Mouse (Mus musculus): ENCODE data around the gene Eml6. TPM values are rescaled to one million over a fixed set of nuclear protein-coding genes. Genes with fewer than 3 reads are reported as not detected.
"Not testable (repeated sequence)": the region's sequence is repeated elsewhere in the genome, so short reads cannot be mapped to it uniquely, and the experiment has no call there.

The Eml6 gene
- polyA plus RNA-seq, 1 experiment = 0.70 TPM

GRCm38 (mm10) chr11:29837066-29837465 lies 188.8 kb downstream of the Eml6 start:
- Histone ChIP-seq H3K9me3 (replicated peaks; ENCODE audit: control insufficient read depth, insufficient read depth, low read length, poor library complexity, severe bottlenecking) (no peaks in the 10 kb centered on the region), H3K27me3 (ENCODE audit: control insufficient read depth, insufficient read depth, low read length, poor library complexity, severe bottlenecking) (no peaks in the 10 kb centered on the region), H3K9ac (ENCODE audit: low read depth, poor library complexity, severe bottlenecking) (no peak overlapping the region), H3K27ac (ENCODE audit: insufficient read depth, low read length) (no peak overlapping the region), H3K4me3 (ENCODE audit: low read depth, low read length) (no peak overlapping the region), H3K36me3 (ENCODE audit: control insufficient read depth, insufficient read depth, low read length, poor library complexity, severe bottlenecking) (no peaks in the 10 kb centered on the region), H3K4me1 (ENCODE audit: control insufficient read depth, insufficient read depth, low read length) (no peaks in the 10 kb centered on the region)
- TF ChIP-seq CTCF (IDR thresholded peaks at IDR 0.05; ENCODE audit: low read depth, low read length) (no peak), POLR2A (IDR thresholded peaks at IDR 0.05; ENCODE audit: insufficient read depth, low read length) (no peak), EP300 (IDR thresholded peaks at IDR 0.05; ENCODE audit: insufficient read depth, low read depth, low read length) (no peak)

DNA sequence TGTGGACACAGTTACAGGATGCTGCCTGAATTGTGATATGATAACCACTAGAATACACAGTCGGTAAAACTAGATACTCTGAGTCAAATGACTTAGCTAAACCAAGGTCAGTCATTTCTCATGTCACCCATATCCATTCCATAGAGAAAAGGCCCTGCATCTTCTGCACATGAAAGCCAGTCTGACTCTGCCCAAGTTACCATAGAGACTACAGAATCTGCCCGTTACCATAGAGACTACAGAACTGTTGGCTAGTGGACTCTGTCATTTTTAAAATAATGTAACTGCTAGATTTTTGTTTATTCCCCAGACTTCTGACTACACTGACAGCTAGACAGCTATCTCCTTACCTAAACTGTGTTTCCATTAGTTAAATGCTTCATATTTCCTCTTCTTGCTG lies 198.1 kb downstream of the Eml6 start:
- no peak overlapping the region for H3K27ac ChIP-seq (ENCODE audit: insufficient read depth, low read length)
- no peak for TF ChIP-seq EP300 (IDR thresholded peaks at IDR 0.05; ENCODE audit: insufficient read depth, low read depth, low read length)
- TF ChIP-seq POLR2A (IDR thresholded peaks at IDR 0.05; ENCODE audit: insufficient read depth, low read length) = no peak
- no peak for TF ChIP-seq CTCF (IDR thresholded peaks at IDR 0.05; ENCODE audit: low read depth, low read length)
- H3K9ac ChIP-seq (ENCODE audit: low read depth, poor library complexity, severe bottlenecking) = no peak overlapping the region
- H3K36me3 ChIP-seq (ENCODE audit: control insufficient read depth, insufficient read depth, low read length, poor library complexity, severe bottlenecking) = no peaks in the 10 kb centered on the region
- H3K4me1 ChIP-seq (ENCODE audit: control insufficient read depth, insufficient read depth, low read length) = no peaks in the 10 kb centered on the region
- no peaks in the 10 kb centered on the region for H3K9me3 ChIP-seq (replicated peaks; ENCODE audit: control insufficient read depth, insufficient read depth, low read length, poor library complexity, severe bottlenecking)
- H3K4me3 ChIP-seq (ENCODE audit: low read depth, low read length) = no peak overlapping the region
- H3K27me3 ChIP-seq (ENCODE audit: control insufficient read depth, insufficient read depth, low read length, poor library complexity, severe bottlenecking) = peaks cover 3% of the 10 kb centered on the region

DNA sequence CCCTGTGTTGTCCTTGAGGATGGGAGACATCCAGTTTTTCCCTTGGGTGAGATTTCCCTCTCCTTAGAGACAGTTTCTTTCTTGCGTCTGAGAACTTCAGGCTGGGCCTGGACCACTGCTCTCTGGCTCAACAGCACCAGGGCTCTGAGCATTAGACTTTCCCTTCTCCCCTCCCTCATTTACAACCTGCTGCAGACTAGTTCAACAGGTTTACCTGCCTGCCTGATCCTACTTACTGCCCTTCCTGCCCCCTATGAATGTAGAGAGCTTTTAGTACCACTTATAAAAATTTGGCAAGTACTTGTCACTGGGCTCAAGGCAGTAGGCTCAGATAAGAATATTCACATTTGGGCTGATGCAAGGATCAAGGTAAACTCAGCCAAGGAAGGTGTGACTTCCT lies 199.8 kb downstream of the Eml6 start:
- no peaks in the 10 kb centered on the region for H3K9me3 ChIP-seq (replicated peaks; ENCODE audit: control insufficient read depth, insufficient read depth, low read length, poor library complexity, severe bottlenecking)
- no peak overlapping the region for H3K4me3 ChIP-seq (ENCODE audit: low read depth, low read length)
- H3K36me3 ChIP-seq (ENCODE audit: control insufficient read depth, insufficient read depth, low read length, poor library complexity, severe bottlenecking) = no peaks in the 10 kb centered on the region
- no peak overlapping the region for H3K27ac ChIP-seq (ENCODE audit: insufficient read depth, low read length)
- TF ChIP-seq EP300 (IDR thresholded peaks at IDR 0.05; ENCODE audit: insufficient read depth, low read depth, low read length) = no peak
- TF ChIP-seq POLR2A (IDR thresholded peaks at IDR 0.05; ENCODE audit: insufficient read depth, low read length) = no peak
- TF ChIP-seq CTCF (IDR thresholded peaks at IDR 0.05; ENCODE audit: low read depth, low read length) = no peak
- H3K4me1 ChIP-seq (ENCODE audit: control insufficient read depth, insufficient read depth, low read length) = no peaks in the 10 kb centered on the region
- H3K9ac ChIP-seq (ENCODE audit: low read depth, poor library complexity, severe bottlenecking) = no peak overlapping the region
- peaks cover 3% of the 10 kb centered on the region for H3K27me3 ChIP-seq (ENCODE audit: control insufficient read depth, insufficient read depth, low read length, poor library complexity, severe bottlenecking)

DNA sequence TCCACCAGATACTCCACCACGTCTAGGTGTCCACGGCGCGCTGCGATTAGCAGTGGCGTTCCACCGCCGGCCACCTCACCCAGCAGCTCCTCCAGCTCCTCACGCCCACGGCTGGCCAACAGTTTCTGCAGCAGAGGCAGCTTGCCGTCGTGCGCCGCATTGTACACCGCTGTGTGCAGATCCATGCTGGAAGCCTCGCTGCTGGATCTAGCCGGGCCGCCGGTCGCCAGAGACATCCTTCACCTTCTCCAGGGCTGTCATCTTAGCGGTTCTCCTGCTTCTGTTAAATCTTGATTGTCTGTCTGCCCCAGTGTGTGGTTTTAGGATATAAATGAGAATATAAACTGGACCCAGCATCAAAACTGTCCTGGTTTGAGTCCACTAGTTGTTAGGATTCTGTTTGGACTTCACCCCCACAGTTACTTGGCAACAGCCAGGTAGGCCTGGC lies 200.5 kb downstream of the Eml6 start, which contains the start of gene 4931440F15Rik:
TSS of gene 4931440F15Rik (minus strand) at position 398 of the 448 bp plus-strand sequence.
- H3K27me3 ChIP-seq (ENCODE audit: control insufficient read depth, insufficient read depth, low read length, poor library complexity, severe bottlenecking); H3K9me3 ChIP-seq (replicated peaks; ENCODE audit: control insufficient read depth, insufficient read depth, low read length, poor library complexity, severe bottlenecking); H3K36me3 ChIP-seq (ENCODE audit: control insufficient read depth, insufficient read depth, low read length, poor library complexity, severe bottlenecking); H3K9ac ChIP-seq (ENCODE audit: low read depth, poor library complexity, severe bottlenecking); H3K4me1 ChIP-seq (ENCODE audit: control insufficient read depth, insufficient read depth, low read length); H3K27ac ChIP-seq (ENCODE audit: insufficient read depth, low read length): not testable (repeated sequence)
- peak within 1 kb of the TSS; percentile 55 for H3K4me3 ChIP-seq (ENCODE audit: low read depth, low read length)

- H3K4me3 ChIP-seq (ENCODE audit: low read depth, low read length) = peak overlapping the region; percentile 55
- H3K9ac ChIP-seq (ENCODE audit: low read depth, poor library complexity, severe bottlenecking); H3K36me3 ChIP-seq (ENCODE audit: control insufficient read depth, insufficient read depth, low read length, poor library complexity, severe bottlenecking); H3K4me1 ChIP-seq (ENCODE audit: control insufficient read depth, insufficient read depth, low read length); H3K27ac ChIP-seq (ENCODE audit: insufficient read depth, low read length); H3K9me3 ChIP-seq (replicated peaks; ENCODE audit: control insufficient read depth, insufficient read depth, low read length, poor library complexity, severe bottlenecking); H3K27me3 ChIP-seq (ENCODE audit: control insufficient read depth, insufficient read depth, low read length, poor library complexity, severe bottlenecking): not testable (repeated sequence)
These were observed 201.2 kb downstream of the Eml6 start for GRCm38 (mm10) chr11:29824474-29825270.

DNA sequence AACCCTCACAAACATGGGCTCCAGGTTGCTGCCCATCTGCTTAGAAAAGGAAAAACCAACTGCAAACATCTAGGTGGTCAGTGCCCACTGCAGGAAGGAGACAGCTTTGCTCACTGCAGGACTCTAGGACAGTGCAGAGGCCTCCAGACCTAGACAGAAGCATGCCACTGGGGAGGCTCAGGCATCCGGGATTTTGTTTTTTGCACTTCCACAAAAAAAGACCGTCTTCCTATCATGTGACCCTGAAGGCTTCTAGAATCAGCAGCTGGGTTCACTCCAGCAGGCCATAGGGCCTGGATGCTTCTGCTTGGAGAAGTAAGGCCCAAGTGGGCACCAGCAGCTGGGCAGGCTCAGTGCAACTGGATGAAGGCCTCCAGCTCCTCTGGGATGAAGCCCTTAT lies 202.7 kb downstream of the Eml6 start:
- Histone ChIP-seq H3K4me3 (ENCODE audit: low read depth, low read length) (no peak overlapping the region), H3K36me3 (ENCODE audit: control insufficient read depth, insufficient read depth, low read length, poor library complexity, severe bottlenecking) (no peaks in the 10 kb centered on the region), H3K27me3 (ENCODE audit: control insufficient read depth, insufficient read depth, low read length, poor library complexity, severe bottlenecking) (peaks cover 3% of the 10 kb centered on the region), H3K9ac (ENCODE audit: low read depth, poor library complexity, severe bottlenecking) (no peak overlapping the region), H3K27ac (ENCODE audit: insufficient read depth, low read length) (no peak overlapping the region), H3K9me3 (replicated peaks; ENCODE audit: control insufficient read depth, insufficient read depth, low read length, poor library complexity, severe bottlenecking) (no peaks in the 10 kb centered on the region), H3K4me1 (ENCODE audit: control insufficient read depth, insufficient read depth, low read length) (no peaks in the 10 kb centered on the region)
- TF ChIP-seq CTCF (IDR thresholded peaks at IDR 0.05; ENCODE audit: low read depth, low read length) (no peak), EP300 (IDR thresholded peaks at IDR 0.05; ENCODE audit: insufficient read depth, low read depth, low read length) (no peak), POLR2A (IDR thresholded peaks at IDR 0.05; ENCODE audit: insufficient read depth, low read length) (no peak)

Measured in ES-Bruce4 (cell line).